Mouse (Mus musculus) adrenal gland, postnatal 14 days (tissue): ENCODE results near the gene Hnrnpa2b1. TPM values are rescaled to one million over a fixed set of nuclear protein-coding genes. Genes with fewer than 3 reads are reported as not detected.
A peak's percentile ranks its signal among the peaks of the same experiment; 100 is the strongest.

Experiments used
- DNase-seq: peaks from one replicate; pipeline ENCODE4 v3.0.0; 2021; ENCODE audit warnings: mixed read lengths
- total RNA-seq: library from RNA; stranded (reverse); gene quantifications from 2 replicates; pipeline ENCODE4 v1.2.3, GENCODE M21; 2021

Gene Hnrnpa2b1
- total RNA-seq, 1 experiment from 2014 or later: 794 TPM

DNA sequence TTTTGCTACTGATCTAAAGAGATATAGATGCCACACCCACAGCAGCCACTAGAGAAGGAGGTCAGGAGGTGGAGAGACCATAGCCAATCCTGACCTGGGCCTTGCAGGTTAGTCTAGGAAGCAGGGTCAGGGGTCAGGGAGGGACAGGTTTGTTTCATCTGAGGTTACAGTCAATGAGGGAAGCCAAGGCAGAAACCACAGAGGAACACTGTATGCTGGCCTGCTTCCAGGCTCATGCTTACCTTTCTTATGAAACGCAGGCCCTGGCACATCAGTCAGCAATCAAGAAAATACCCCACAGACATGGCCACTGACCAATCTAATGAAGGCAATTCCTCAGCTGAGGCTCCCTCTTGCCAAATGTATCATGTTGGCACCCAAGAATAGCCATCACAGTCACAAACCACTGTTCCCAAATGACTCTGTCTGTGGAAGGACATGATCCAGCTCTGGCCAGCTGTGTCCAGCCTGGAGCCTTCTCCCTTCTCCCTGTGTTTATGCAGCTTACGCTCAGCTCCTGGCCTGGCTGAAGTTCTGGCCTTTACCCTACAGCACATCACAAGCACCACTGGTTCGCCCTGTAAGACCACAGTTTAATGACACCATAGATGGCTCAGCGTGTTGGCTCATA is 52.3 kb downstream of the Hnrnpa2b1 start:
- no peak for DNase-seq

DNA sequence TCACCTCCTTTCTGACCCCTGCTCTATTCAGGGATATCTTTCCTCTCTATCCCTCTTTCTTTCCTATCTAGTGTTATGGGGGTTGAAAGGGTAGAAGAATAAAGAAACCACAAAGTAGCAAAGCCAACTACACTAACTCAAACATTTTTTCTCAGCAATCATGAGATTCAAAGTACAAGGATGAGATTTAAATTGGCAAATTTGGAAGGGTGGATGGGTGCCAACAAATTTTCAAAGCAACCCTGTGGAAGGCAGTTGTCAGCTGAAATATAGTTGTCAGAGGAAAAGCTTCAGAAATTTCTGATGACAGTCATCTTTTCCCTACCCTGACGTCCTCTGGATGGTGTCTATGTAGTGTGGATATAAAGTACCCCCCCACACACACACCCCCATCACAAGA is 53.3 kb downstream of the Hnrnpa2b1 start:
- DNase-seq: peak; percentile 8

Other genes starting within 250 kb of the Hnrnpa2b1 start
- gene Nfe2l3, start 37.2 kb downstream of the Hnrnpa2b1 start, total RNA-seq: 0.33 and 0.38 TPM in 2 replicates
- gene Cbx3, start 466 bp upstream of the Hnrnpa2b1 start, total RNA-seq: 111 and 114 TPM in 2 replicates
- 51.6 and 57.2 TPM in 2 replicates for gene Snx10, start 54.0 kb upstream of the Hnrnpa2b1 start, total RNA-seq